Comparison of ENCODE assay signal across 28 mouse cellular contexts in the genomic region with DNA sequence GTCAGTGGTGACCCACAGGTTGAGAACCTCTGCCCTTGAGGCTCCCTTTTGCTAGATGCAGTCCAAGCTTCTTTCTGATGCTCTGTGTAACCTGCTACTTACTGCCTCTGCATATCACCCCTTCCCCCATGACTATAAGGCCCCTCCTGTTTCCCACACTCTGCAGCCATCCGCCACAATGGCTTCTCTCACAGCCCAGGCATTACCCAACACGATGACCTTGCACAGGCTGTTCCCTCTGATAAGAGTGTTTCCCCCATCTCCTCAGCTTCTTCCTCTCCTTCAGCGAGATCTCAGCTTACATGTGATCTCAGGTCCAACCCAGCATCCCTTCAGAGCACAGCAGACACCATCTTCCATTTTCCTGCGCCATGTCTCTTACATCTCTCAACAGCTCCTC. TPM values are rescaled to one million over a fixed set of nuclear protein-coding genes. Genes with fewer than 3 reads are reported as not detected.
"Had no signal": no experiment of that assay in that cellular context is flagged by ENCODE, and none has a peak within 500 bp of the region (broad histone marks: within the 10 kb centered on the region; RNA-seq: fewer than 3 reads in every experiment).

No protein-coding gene starts in this region.

- H3K4me2 ChIP-seq: heart, embryonic 11.5 days; heart, embryonic 13.5 days; heart, embryonic 15.5 days; hindbrain, embryonic 13.5 days; hindbrain, embryonic 15.5 days; kidney, embryonic 15.5 days; limb, embryonic 13.5 days; limb, embryonic 15.5 days; liver, embryonic 12.5 days had no signal

- H3K4me3 ChIP-seq: gastrocnemius, adult 2 months; heart, adult 2 months; heart, embryonic 13.5 days; heart, embryonic 15.5 days; hindbrain, embryonic 13.5 days; hindbrain, embryonic 15.5 days; kidney, embryonic 15.5 days; limb, embryonic 13.5 days; limb, embryonic 15.5 days; liver, embryonic 12.5 days had no signal

- H3K9me3 ChIP-seq: heart, embryonic 13.5 days; heart, embryonic 15.5 days; hindbrain, embryonic 13.5 days; hindbrain, embryonic 15.5 days; kidney, embryonic 15.5 days; limb, embryonic 13.5 days; limb, embryonic 15.5 days; liver, embryonic 12.5 days had no signal

- DNase-seq: gastrocnemius, adult 2 months; gastrocnemius, postnatal 10 days; gastrocnemius, postnatal 25 days; heart, adult 2 months; heart, postnatal 14 days; heart, postnatal 36 days; kidney, adult 18-20 months; kidney, adult 8-10 months; kidney, postnatal 14 days; kidney, postnatal 36 days; layer of hippocampus, adult 9-11 months; layer of hippocampus, postnatal 36 days; left cerebral cortex, postnatal 4 days had no signal

- H3K9ac ChIP-seq: heart, embryonic 13.5 days; heart, embryonic 15.5 days; hindbrain, embryonic 13.5 days; hindbrain, embryonic 15.5 days; kidney, embryonic 15.5 days; limb, embryonic 13.5 days; limb, embryonic 15.5 days; liver, embryonic 12.5 days had no signal

- ATAC-seq: intestine, postnatal 0 days had no signal

- H3K27ac ChIP-seq: gastrocnemius, adult 2 months; heart, adult 2 months; heart, embryonic 13.5 days; heart, embryonic 15.5 days; hindbrain, embryonic 13.5 days; hindbrain, embryonic 15.5 days; hindbrain, postnatal 0 days; kidney, embryonic 15.5 days; kidney, postnatal 0 days; limb, embryonic 13.5 days; limb, embryonic 15.5 days; liver, embryonic 12.5 days had no signal

- H3K4me1 ChIP-seq: hindbrain, embryonic 13.5 days; hindbrain, embryonic 15.5 days; kidney, embryonic 15.5 days; limb, embryonic 13.5 days; liver, embryonic 12.5 days had no signal

- H3K27me3 ChIP-seq: hindbrain, embryonic 13.5 days; hindbrain, embryonic 15.5 days; kidney, embryonic 15.5 days; limb, embryonic 13.5 days; limb, embryonic 15.5 days; liver, embryonic 12.5 days had no signal

- H3K36me3 ChIP-seq: heart, embryonic 13.5 days; heart, embryonic 15.5 days; hindbrain, embryonic 13.5 days; hindbrain, embryonic 15.5 days; kidney, embryonic 15.5 days; limb, embryonic 13.5 days; limb, embryonic 15.5 days; liver, embryonic 12.5 days had no signal

RNA-seq across cellular contexts. Expression of a gene that starts 12.9 kb away (rescaled TPM):
- total RNA-seq: hematopoietic stem cell, adult 5-6 weeks; liver, adult 2 months had no signal
- polyA plus RNA-seq: heart, postnatal 0 days; liver, adult 2 months; liver, embryonic 12.5 days had no signal
